In genomic region chr7:145312137-145312536, GRCm38 (mm10) we compare ENCODE assay signal across 36 mouse cellular contexts. TPM values are rescaled to one million over a fixed set of nuclear protein-coding genes. Genes with fewer than 3 reads are reported as not detected.
A peak's percentile ranks its signal among the peaks of the same experiment; 100 is the strongest.
DNase-seq lines count a peak whose midpoint lies in the region; ATAC-seq and TF ChIP-seq lines count a peak whose summit lies in the region.
"Had no signal": no experiment of that assay in that cellular context is flagged by ENCODE, and none has a peak within 500 bp of the region (broad histone marks: within the 10 kb centered on the region; RNA-seq: fewer than 3 reads in every experiment).

No protein-coding gene starts in this region.

- intact Hi-C loops in gastrocnemius, adult 2 months (cut with DNase I), result no loop called here

- no peak for ATAC-seq in erythroid progenitor cell, adult 5-6 weeks (replicated peaks; ENCODE audit: low FRiP score, poor library complexity, severe bottlenecking)
- ATAC-seq: CD4-positive, CD25-positive, alpha-beta regulatory T cell, adult 4 months; forebrain, embryonic 13.5 days; forebrain, embryonic 16.5 days; hindbrain, embryonic 16.5 days; inflammation-experienced regulatory T-cells, adult 6 months; intestine, embryonic 16.5 days; Patski had no signal

- peak; percentile 29 for DNase-seq in adrenal gland, adult 2 months
- no peak for DNase-seq in adrenal gland, adult 18-20 months (ENCODE audit: low spot score in 2 of 2)
- peak; percentile 34 for DNase-seq in cerebellum, adult 11-12 months
- DNase-seq in cerebellum, adult 9-10 months, result no peak
- peak; percentile 41 for DNase-seq in adipocyte (ENCODE audit: low spot score)
- no peak for DNase-seq in gastrocnemius, adult 2 months
- DNase-seq: cerebellum, adult 11 months; cerebellum, adult 8-10 months; cerebellum, postnatal 14 days; gastrocnemius, postnatal 14 days; heart, adult 11 months; heart, postnatal 10 days; heart, postnatal 36 days; kidney, adult 18-20 months; kidney, adult 9 months had no signal

- H3K36me3 ChIP-seq in myocyte (ENCODE audit: control insufficient read depth, insufficient read depth), result no peaks in the 10 kb centered on the region
- H3K36me3 ChIP-seq: forebrain, embryonic 10.5 days; heart, embryonic 12.5 days; heart, embryonic 15.5 days; hindbrain, embryonic 10.5 days; hindbrain, embryonic 13.5 days had no signal

- H3ac ChIP-seq in myocyte (ENCODE audit: control insufficient read depth, insufficient read length), result no peak overlapping the region

- no peaks in the 10 kb centered on the region for H3K27me3 ChIP-seq in myocyte (ENCODE audit: control insufficient read depth, insufficient read depth, insufficient read length)
- H3K27me3 ChIP-seq: forebrain, embryonic 13.5 days; heart, embryonic 15.5 days; Patski had no signal

- no peak overlapping the region for H3K27ac ChIP-seq in gastrocnemius, adult 2 months
- H3K27ac ChIP-seq: forebrain, embryonic 10.5 days; forebrain, embryonic 13.5 days; heart, embryonic 15.5 days; hindbrain, embryonic 10.5 days; hindbrain, embryonic 13.5 days had no signal

- TF ChIP-seq POLR2A in myocyte (IDR thresholded peaks at IDR 0.05; ENCODE audit: insufficient read length, low read depth), result no peak

- peak overlapping the region; percentile 1 for H3K4me2 ChIP-seq in myocyte (ENCODE audit: low read depth)
- H3K4me2 ChIP-seq: forebrain, embryonic 13.5 days; heart, embryonic 12.5 days; heart, embryonic 15.5 days; hindbrain, embryonic 13.5 days had no signal

- no peak overlapping the region for H3K4me3 ChIP-seq in myocyte
- no peak overlapping the region for H3K4me3 ChIP-seq in gastrocnemius, adult 2 months
- H3K4me3 ChIP-seq: forebrain, embryonic 10.5 days; forebrain, embryonic 13.5 days; heart, embryonic 12.5 days; heart, embryonic 15.5 days; hindbrain, embryonic 10.5 days; hindbrain, embryonic 13.5 days had no signal

- H3K79me2 ChIP-seq in myocyte (ENCODE audit: control insufficient read depth, insufficient read depth), result no peaks in the 10 kb centered on the region

- TF ChIP-seq CTCF in gastrocnemius, adult 2 months (IDR thresholded peaks at IDR 0.05), result no peak

TF ChIP-seq in myocyte, 11 proteins besides CTCF, POLR2A, EP300 and RAD21:
- TF ChIP-seq TCF12 (IDR thresholded peaks at IDR 0.05; ENCODE audit: insufficient read depth, poor library complexity, severe bottlenecking) (no peak), E2F4 (IDR thresholded peaks at IDR 0.05; ENCODE audit: insufficient read depth) (no peak), USF1 (IDR thresholded peaks at IDR 0.05; ENCODE audit: low read depth) (no peak), MAX (IDR thresholded peaks at IDR 0.05; ENCODE audit: low read depth) (no peak), MYOD1 (IDR thresholded peaks at IDR 0.05; ENCODE audit: control insufficient read depth in 1 of 3, insufficient read length in 2 of 3, low read depth in 2 of 3) (no peak), SRF (IDR thresholded peaks at IDR 0.05; ENCODE audit: control insufficient read depth, insufficient read length, low read depth) (no peak)

RNA-seq across cellular contexts. Expression of gene Mrgprd, which starts 2.5 kb away (rescaled TPM):
- total RNA-seq in adrenal gland, adult 2 months (2021), result not detected
- not detected in 2 replicates for polyA plus RNA-seq in adrenal gland, adult 2 months (2012; rRNA removed)
- not detected for total RNA-seq in adrenal gland, adult 18-20 months (2021)
- polyA plus RNA-seq in myocyte (2012; fragmentation: generic; extraction: Trizol), result not detected
- not detected in 2 replicates for total RNA-seq in erythroid progenitor cell, adult 5-6 weeks (2015; ENCODE audit: low replicate concordance)
- not detected in 2 replicates for total RNA-seq in erythroid progenitor cell, adult 5-6 weeks (2017; ENCODE audit: low replicate concordance)
- not detected for total RNA-seq in gastrocnemius, adult 2 months (2021)
- total RNA-seq: adrenal gland, postnatal 4 days; gastrocnemius, adult 18-20 months; gastrocnemius, postnatal 14 days; heart, adult 8-10 months; heart, postnatal 10 days; heart, postnatal 36 days; MEL had no signal
- polyA plus RNA-seq: C2C12; embryonic facial prominence, embryonic 11.5 days; embryonic facial prominence, embryonic 14.5 days; forebrain, embryonic 10.5 days; forebrain, embryonic 13.5 days; forebrain, embryonic 16.5 days; heart, embryonic 12.5 days; heart, embryonic 15.5 days; hindbrain, embryonic 10.5 days; hindbrain, embryonic 13.5 days; inflammation-experienced regulatory T-cells, adult 6 months; intestine, embryonic 16.5 days; Patski had no signal

RNA-seq across cellular contexts. Expression of gene Mrgprf, which starts 11.5 kb away (rescaled TPM):
- 1 to 10 TPM; 1.2 to 2.8 TPM for total RNA-seq in adrenal gland, adult 2 months (2021)
- polyA plus RNA-seq in adrenal gland, adult 2 months (2012; rRNA removed), result 6.9 and 8.4 TPM in 2 replicates
- 1 to 10 TPM in 1 of 2 experiments, under 1 TPM in 1; 0.70 to 1.9 TPM for total RNA-seq in adrenal gland, adult 18-20 months (2021)
- polyA plus RNA-seq in myocyte (2012; fragmentation: generic; extraction: Trizol), result 4.4 TPM
- not detected in 2 replicates for total RNA-seq in erythroid progenitor cell, adult 5-6 weeks (2015; ENCODE audit: low replicate concordance)
- total RNA-seq in erythroid progenitor cell, adult 5-6 weeks (2017; ENCODE audit: low replicate concordance), result not detected in 2 replicates
- total RNA-seq in gastrocnemius, adult 2 months (2021), result 1 to 10 TPM; 2.7 to 2.8 TPM
- total RNA-seq: MEL had no signal
- polyA plus RNA-seq: CD4-positive, CD25-positive, alpha-beta regulatory T cell, adult 4 months; inflammation-experienced regulatory T-cells, adult 6 months had no signal

RNA-seq across cellular contexts. Expression of gene Tpcn2, which starts 28.3 kb away (rescaled TPM):
- total RNA-seq in adrenal gland, adult 2 months (2021), result 10 to 100 TPM; 11.2 to 12.5 TPM
- 14.5 and 17.9 TPM in 2 replicates for polyA plus RNA-seq in adrenal gland, adult 2 months (2012; rRNA removed)
- 10 to 100 TPM; 12.9 to 13.0 TPM for total RNA-seq in adrenal gland, adult 18-20 months (2021)
- polyA plus RNA-seq in myocyte (2012; fragmentation: generic; extraction: Trizol), result 4.4 TPM
- 1.4 and 8.0 TPM in 2 replicates for total RNA-seq in erythroid progenitor cell, adult 5-6 weeks (2015; ENCODE audit: low replicate concordance)
- 3.2 TPM in 1 of 2 replicates, not detected in the other for total RNA-seq in erythroid progenitor cell, adult 5-6 weeks (2017; ENCODE audit: low replicate concordance)
- 1 to 10 TPM; 1.4 to 1.5 TPM for total RNA-seq in gastrocnemius, adult 2 months (2021)

Comparison
In these comparisons a context has a peak if more than half of its experiments do, and no peak if none do; other contexts are left out.
1. DNase-seq: peak in adrenal gland, adult 2 months (single experiment), cerebellum, adult 11-12 months (single experiment) and adipocyte (single experiment); none in adrenal gland, adult 18-20 months (0 of 2), cerebellum, adult 9-10 months (single experiment) and gastrocnemius, adult 2 months (single experiment).